Mouse (Mus musculus): ENCODE measurements around the gene Klhl29.

DNA sequence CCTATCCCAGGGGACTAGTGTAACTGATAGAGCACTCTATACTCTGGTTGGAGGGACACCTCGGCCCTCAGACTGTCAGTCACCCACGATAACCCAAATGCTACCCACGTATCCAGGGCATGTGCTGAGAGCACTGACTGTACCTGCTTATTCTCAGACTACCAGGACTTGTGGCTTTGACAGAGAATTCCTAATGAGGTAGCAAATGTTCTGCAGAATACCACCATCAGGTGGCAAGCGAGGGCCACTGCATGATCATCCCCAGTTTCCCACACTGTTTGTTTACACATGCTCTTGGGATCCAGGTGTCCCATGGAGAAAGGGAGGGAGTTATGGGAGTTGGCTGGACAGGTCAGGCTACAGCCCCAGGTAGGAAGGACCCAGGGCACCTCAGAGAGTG, 234.4 kb downstream of the Klhl29 start:
- TF ChIP-seq POLR2A (IDR thresholded peaks at IDR 0.05; ENCODE audit: low read depth, low read length), result no peak
- no peak for TF ChIP-seq CTCF (IDR thresholded peaks at IDR 0.05; ENCODE audit: extremely low read depth, insufficient read length, insufficient replicate concordance, low read depth, low read length)
